17 mouse cellular contexts compared by ENCODE assay signal in genomic region chr13:46360495-46361120, GRCm38 (mm10). TPM values are rescaled to one million over a fixed set of nuclear protein-coding genes. Genes with fewer than 3 reads are reported as not detected.
A peak's percentile ranks its signal among the peaks of the same experiment; 100 is the strongest.
DNase-seq lines count a peak whose midpoint lies in the region; ATAC-seq and TF ChIP-seq lines count a peak whose summit lies in the region.
"Had no signal": no experiment of that assay in that cellular context is flagged by ENCODE, and none has a peak within 500 bp of the region (broad histone marks: within the 10 kb centered on the region; RNA-seq: fewer than 3 reads in every experiment).

No protein-coding gene starts in this region.

- peaks cover 8% of the 10 kb centered on the region for H3K4me1 ChIP-seq in bone marrow macrophage, adult 2 months (ENCODE audit: control insufficient read depth, insufficient read depth, low read length)
- no peaks in the 10 kb centered on the region for H3K4me1 ChIP-seq in stomach, postnatal 0 days (replicated peaks; ENCODE audit: control insufficient read depth, insufficient read depth)
- H3K4me1 ChIP-seq: embryonic facial prominence, embryonic 12.5 days; hindbrain, embryonic 15.5 days; kidney, embryonic 15.5 days had no signal

- no peak for TF ChIP-seq CTCF in bone marrow macrophage, adult 2 months (IDR thresholded peaks at IDR 0.05; ENCODE audit: low read depth, low read length)
- TF ChIP-seq CTCF in stomach, postnatal 0 days (IDR thresholded peaks at IDR 0.05; ENCODE audit: low read depth), result no peak

- peak overlapping the region; percentile 11; the same call in 1 of the 2 replicates for H3K27ac ChIP-seq in bone marrow macrophage, adult 2 months (ENCODE audit: insufficient read depth, low read depth, low read length)
- H3K27ac ChIP-seq in stomach, postnatal 0 days (replicated peaks), result no peak overlapping the region
- H3K27ac ChIP-seq: embryonic facial prominence, embryonic 12.5 days; forebrain, embryonic 10.5 days; hindbrain, embryonic 15.5 days; kidney, embryonic 15.5 days; layer of hippocampus, adult 2 months had no signal

- 64% methylated on average over 12 of the region's 12 CpGs for WGBS in stomach, postnatal 0 days

- no peaks in the 10 kb centered on the region for H3K36me3 ChIP-seq in stomach, postnatal 0 days (ENCODE audit: control insufficient read depth, insufficient read depth, low read length)
- H3K36me3 ChIP-seq: embryonic facial prominence, embryonic 12.5 days; forebrain, embryonic 10.5 days; G1E; hindbrain, embryonic 15.5 days; kidney, embryonic 15.5 days had no signal

- TF ChIP-seq EP300 in stomach, postnatal 0 days (optimal IDR thresholded peaks at IDR 0.05), result no peak

- no peak for TF ChIP-seq POLR2A in bone marrow macrophage, adult 2 months (IDR thresholded peaks at IDR 0.05; ENCODE audit: borderline replicate concordance, low read depth, low read length)

- peak; percentile 67 for DNase-seq in heart, adult 11 months
- DNase-seq in heart, adult 8-10 months (ENCODE audit: low spot score), result no peak
- DNase-seq in 416B (ENCODE audit: low read depth), result peak; percentile 96
- no peak for DNase-seq in adrenal gland, postnatal 14 days
- no peak for DNase-seq in stomach, postnatal 0 days (ENCODE audit: low spot score)
- DNase-seq in neural tube, embryonic 10.5 days (ENCODE audit: extremely low spot score, low spot score), result no peak
- DNase-seq: cerebellum, postnatal 25 days; lung, postnatal 10 days; right cerebral cortex, postnatal 25 days had no signal

- H3K27me3 ChIP-seq in stomach, postnatal 0 days (ENCODE audit: control insufficient read depth, insufficient read depth, low read length), result no peaks in the 10 kb centered on the region
- H3K27me3 ChIP-seq: embryonic facial prominence, embryonic 12.5 days; hindbrain, embryonic 15.5 days; kidney, embryonic 15.5 days had no signal

- peak; percentile 95 for ATAC-seq in megakaryocyte progenitor cell, adult 5-6 weeks (replicated peaks; ENCODE audit: poor library complexity)
- ATAC-seq in stomach, postnatal 0 days (ENCODE audit: low FRiP score, low TSS enrichment), result no peak

- no peak overlapping the region; the same call in 1 of the 2 replicates for H3K4me3 ChIP-seq in bone marrow macrophage, adult 2 months (ENCODE audit: insufficient read depth, low read length)
- H3K4me3 ChIP-seq in stomach, postnatal 0 days (ENCODE audit: low read depth, low read length), result no peak overlapping the region
- H3K4me3 ChIP-seq: embryonic facial prominence, embryonic 12.5 days; forebrain, embryonic 10.5 days; hindbrain, embryonic 15.5 days; kidney, embryonic 15.5 days; layer of hippocampus, adult 2 months had no signal

- no peak overlapping the region for H3K9ac ChIP-seq in stomach, postnatal 0 days (ENCODE audit: low read length)
- H3K9ac ChIP-seq: embryonic facial prominence, embryonic 12.5 days; hindbrain, embryonic 15.5 days; kidney, embryonic 15.5 days had no signal

- H3K9me3 ChIP-seq in stomach, postnatal 0 days (ENCODE audit: control insufficient read depth, low read length), result no peaks in the 10 kb centered on the region
- H3K9me3 ChIP-seq: embryonic facial prominence, embryonic 12.5 days; forebrain, embryonic 10.5 days; G1E; hindbrain, embryonic 15.5 days; kidney, embryonic 15.5 days had no signal

- H3K4me2 ChIP-seq in stomach, postnatal 0 days (replicated peaks; ENCODE audit: low read depth), result no peak overlapping the region
- H3K4me2 ChIP-seq: embryonic facial prominence, embryonic 12.5 days; hindbrain, embryonic 15.5 days; kidney, embryonic 15.5 days had no signal

RNA-seq across cellular contexts. Expression of gene Rbm24, which starts 57.6 kb away (rescaled TPM):
- 100 to 1,000 TPM; 174 to 207 (median 195) TPM for total RNA-seq in heart, adult 8-10 months (2022)
- polyA plus RNA-seq in bone marrow macrophage, adult 2 months (2012; ENCODE audit: insufficient read depth, insufficient read length, missing spikeins), result not detected in 2 replicates
- total RNA-seq in megakaryocyte progenitor cell, adult 5-6 weeks (2015), result not detected in 2 replicates
- not detected in 2 replicates for total RNA-seq in megakaryocyte progenitor cell, adult 5-6 weeks (2017)
- total RNA-seq in adrenal gland, postnatal 14 days (2021), result 8.1 and 8.4 TPM in 2 replicates
- polyA plus RNA-seq in stomach, postnatal 0 days (2015; fragmentation: Nextera tagmentation; extraction: Ambion mirVana), result 1.2 and 1.4 TPM in 2 replicates
- polyA plus RNA-seq: G1E had no signal

Comparison
In these comparisons a context has a peak if more than half of its experiments do, and no peak if none do; other contexts are left out.
1. DNase-seq: peak in heart, adult 11 months (single experiment) and 416B (single experiment); none in heart, adult 8-10 months (single experiment), adrenal gland, postnatal 14 days (single experiment), stomach, postnatal 0 days (single experiment) and neural tube, embryonic 10.5 days (single experiment).
2. RNA of gene Rbm24, which starts 57.6 kb away (total RNA-seq): 174 to 207 TPM in heart, adult 8-10 months; 8.1 to 8.4 TPM in adrenal gland, postnatal 14 days and not detected in megakaryocyte progenitor cell, adult 5-6 weeks; every median in the first group is over 10 times any median in the second.